Mouse (Mus musculus) kidney, adult 2 months (tissue): ENCODE data around the gene Rrp1.

ENCODE experiments used
- CTCF ChIP-seq: fragments of 200-500 bp; conservative IDR thresholded peaks from 2 replicates; pipeline ENCODE4 v1.5.1; 2011; ENCODE audit warnings: low read depth, mild to moderate bottlenecking, control low read depth, low read length, moderate library complexity, mixed read lengths; ENCODE audit not compliant: insufficient read depth, insufficient read length
- POLR2A ChIP-seq: fragments of 200-500 bp; IDR thresholded peaks from one replicate; pipeline ENCODE4 v1.6.1; 2011; ENCODE audit warnings: low read depth, low read length, control low read depth

- TF ChIP-seq POLR2A, result no peak
- no peak for TF ChIP-seq CTCF
These were observed 20.0 kb upstream of the Rrp1 start for GRCm38 (mm10) chr10:78432853-78433252.
